Mouse (Mus musculus): ENCODE measurements around the gene Csdc2. TPM values are rescaled to one million over a fixed set of nuclear protein-coding genes. Genes with fewer than 3 reads are reported as not detected.

Gene Csdc2
- polyA plus RNA-seq, 2 experiments: 14.3 to 16.2 TPM

- no peak within 1 kb of the TSS for H3K27ac ChIP-seq (replicated peaks; ENCODE audit: low read depth, low read length)
- H3K4me1 ChIP-seq (ENCODE audit: control insufficient read depth, insufficient read depth, low read length): no peaks in the 10 kb centered on the region
- H3K4me3 ChIP-seq (replicated peaks; ENCODE audit: low read length): no peak within 1 kb of the TSS
- TF ChIP-seq POLR2A (IDR thresholded peaks at IDR 0.05; ENCODE audit: borderline replicate concordance, extremely low read depth, insufficient read depth, insufficient read length): no peak
- no peaks in the 10 kb centered on the region for H3K27me3 ChIP-seq (ENCODE audit: control insufficient read depth, insufficient read depth, low read length)
- DNase-seq (ENCODE audit: low spot score) (no peak), ATAC-seq (ENCODE audit: low FRiP score, low read depth) (no peak)
- H3K4me2 ChIP-seq (replicated peaks; ENCODE audit: low read depth, low read length, severe bottlenecking): no peak within 1 kb of the TSS
- 97% methylated on average over 23 of the region's 23 CpGs for WGBS
- no peaks in the 10 kb centered on the region for H3K36me3 ChIP-seq (ENCODE audit: control insufficient read depth, insufficient read depth, low read length)
- H3K9me3 ChIP-seq (ENCODE audit: control insufficient read depth, low read length): no peaks in the 10 kb centered on the region
- H3K9ac ChIP-seq (ENCODE audit: low read depth, low read length, severe bottlenecking): no peak within 1 kb of the TSS
Observed at GRCm38 (mm10) chr15:81980321-81980720, 43.8 kb downstream of the Csdc2 start, which contains the start of gene 1700029P11Rik. Gene 1700029P11Rik (plus strand): TSS chr15:81980540.

- H3K9me3 ChIP-seq (ENCODE audit: control insufficient read depth, low read length): no peaks in the 10 kb centered on the region
- no peaks in the 10 kb centered on the region for H3K4me1 ChIP-seq (ENCODE audit: control insufficient read depth, insufficient read depth, low read length)
- no peak overlapping the region for H3K9ac ChIP-seq (ENCODE audit: low read depth, low read length, severe bottlenecking)
- no peak overlapping the region for H3K27ac ChIP-seq (replicated peaks; ENCODE audit: low read depth, low read length)
- DNase-seq (ENCODE audit: low spot score) (no peak), ATAC-seq (ENCODE audit: low FRiP score, low read depth) (no peak)
- WGBS: 47% methylated on average over 1 of the region's 1 CpGs
- no peak for TF ChIP-seq POLR2A (IDR thresholded peaks at IDR 0.05; ENCODE audit: borderline replicate concordance, extremely low read depth, insufficient read depth, insufficient read length)
- H3K36me3 ChIP-seq (ENCODE audit: control insufficient read depth, insufficient read depth, low read length): no peaks in the 10 kb centered on the region
- no peak overlapping the region for H3K4me2 ChIP-seq (replicated peaks; ENCODE audit: low read depth, low read length, severe bottlenecking)
- no peaks in the 10 kb centered on the region for H3K27me3 ChIP-seq (ENCODE audit: control insufficient read depth, insufficient read depth, low read length)
- no peak overlapping the region for H3K4me3 ChIP-seq (replicated peaks; ENCODE audit: low read length)
Observed at GRCm38 (mm10) chr15:81982173-81982572, 45.6 kb downstream of the Csdc2 start.

- H3K4me3 ChIP-seq (replicated peaks; ENCODE audit: low read length): no peak overlapping the region
- H3K9me3 ChIP-seq (ENCODE audit: control insufficient read depth, low read length): no peaks in the 10 kb centered on the region
- H3K9ac ChIP-seq (ENCODE audit: low read depth, low read length, severe bottlenecking): no peak overlapping the region
- ATAC-seq (ENCODE audit: low FRiP score, low read depth) (no peak), DNase-seq (ENCODE audit: low spot score) (no peak)
- no peak for TF ChIP-seq POLR2A (IDR thresholded peaks at IDR 0.05; ENCODE audit: borderline replicate concordance, extremely low read depth, insufficient read depth, insufficient read length)
- no peak overlapping the region for H3K4me2 ChIP-seq (replicated peaks; ENCODE audit: low read depth, low read length, severe bottlenecking)
- no peaks in the 10 kb centered on the region for H3K36me3 ChIP-seq (ENCODE audit: control insufficient read depth, insufficient read depth, low read length)
- H3K4me1 ChIP-seq (ENCODE audit: control insufficient read depth, insufficient read depth, low read length): no peaks in the 10 kb centered on the region
- WGBS: 56% methylated on average over 2 of the region's 2 CpGs
- no peak overlapping the region for H3K27ac ChIP-seq (replicated peaks; ENCODE audit: low read depth, low read length)
- no peaks in the 10 kb centered on the region for H3K27me3 ChIP-seq (ENCODE audit: control insufficient read depth, insufficient read depth, low read length)
Observed at GRCm38 (mm10) chr15:81985267-81986161, 49.0 kb downstream of the Csdc2 start.

- Histone ChIP-seq H3K4me2 (replicated peaks; ENCODE audit: low read depth, low read length, severe bottlenecking) (no peak within 1 kb of the TSS), H3K36me3 (ENCODE audit: control insufficient read depth, insufficient read depth, low read length) (no peaks in the 10 kb centered on the region), H3K27me3 (ENCODE audit: control insufficient read depth, insufficient read depth, low read length) (no peaks in the 10 kb centered on the region), H3K4me3 (replicated peaks; ENCODE audit: low read length) (no peak within 1 kb of the TSS), H3K27ac (replicated peaks; ENCODE audit: low read depth, low read length) (no peak within 1 kb of the TSS), H3K4me1 (ENCODE audit: control insufficient read depth, insufficient read depth, low read length) (no peaks in the 10 kb centered on the region), H3K9ac (ENCODE audit: low read depth, low read length, severe bottlenecking) (no peak within 1 kb of the TSS), H3K9me3 (ENCODE audit: control insufficient read depth, low read length) (no peaks in the 10 kb centered on the region)
- ATAC-seq (ENCODE audit: low FRiP score, low read depth): no peak
- no peak for TF ChIP-seq POLR2A (IDR thresholded peaks at IDR 0.05; ENCODE audit: borderline replicate concordance, extremely low read depth, insufficient read depth, insufficient read length)
- 89% methylated on average over 3 of the region's 3 CpGs for WGBS
- no peak for DNase-seq (ENCODE audit: low spot score)
Observed at GRCm38 (mm10) chr15:81987646-81988045, 51.1 kb downstream of the Csdc2 start, which contains the start of gene Xrcc6. Gene Xrcc6 (plus strand): TSS chr15:81987835.

DNA sequence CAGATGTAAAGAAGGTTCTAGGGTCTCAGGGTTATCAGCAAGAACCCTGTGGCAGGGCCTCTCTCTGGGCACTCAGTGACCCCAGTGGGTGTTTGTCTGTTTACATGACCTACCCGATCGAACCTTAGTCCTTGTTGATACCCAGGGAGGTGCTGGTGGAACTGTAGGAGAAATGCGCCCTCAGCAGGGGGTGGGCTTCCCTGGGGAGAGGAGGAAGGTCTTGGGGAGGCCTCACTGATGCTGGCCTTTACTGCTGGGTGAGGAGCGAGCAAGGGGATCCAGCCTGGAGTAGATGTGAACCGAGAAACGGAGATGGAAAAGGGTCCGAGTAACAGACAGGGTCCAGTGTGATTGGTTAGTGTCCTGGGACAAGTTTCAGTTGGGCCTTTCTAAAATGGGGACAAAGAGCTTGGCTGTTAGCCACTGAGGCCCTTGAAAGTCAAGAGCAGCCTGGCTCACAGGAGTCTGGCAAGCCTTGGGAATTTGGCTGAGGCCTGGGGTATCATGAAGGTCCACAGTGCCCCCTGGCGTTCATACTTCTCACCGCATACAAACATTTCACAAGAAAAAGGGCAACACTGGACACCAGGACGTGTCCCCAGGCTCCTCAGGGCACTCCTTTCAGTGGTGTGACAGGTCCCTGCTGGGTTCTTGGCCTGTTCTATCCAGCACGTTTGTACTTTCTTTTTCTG, 53.0 kb downstream of the Csdc2 start:
- WGBS: 51% methylated on average over 11 of the region's 11 CpGs
- Histone ChIP-seq H3K9ac (ENCODE audit: low read depth, low read length, severe bottlenecking) (no peak overlapping the region), H3K4me1 (ENCODE audit: control insufficient read depth, insufficient read depth, low read length) (no peaks in the 10 kb centered on the region), H3K27ac (replicated peaks; ENCODE audit: low read depth, low read length) (no peak overlapping the region), H3K27me3 (ENCODE audit: control insufficient read depth, insufficient read depth, low read length) (no peaks in the 10 kb centered on the region), H3K4me2 (replicated peaks; ENCODE audit: low read depth, low read length, severe bottlenecking) (no peak overlapping the region), H3K36me3 (ENCODE audit: control insufficient read depth, insufficient read depth, low read length) (peaks cover 14% of the 10 kb centered on the region), H3K9me3 (ENCODE audit: control insufficient read depth, low read length) (no peaks in the 10 kb centered on the region), H3K4me3 (replicated peaks; ENCODE audit: low read length) (no peak overlapping the region)
- DNase-seq (ENCODE audit: low spot score) (peak; percentile 92), ATAC-seq (ENCODE audit: low FRiP score, low read depth) (peak; percentile 82)
- no peak for TF ChIP-seq POLR2A (IDR thresholded peaks at IDR 0.05; ENCODE audit: borderline replicate concordance, extremely low read depth, insufficient read depth, insufficient read length)
